ENCODE assay signal across 30 mouse cellular contexts in genomic region chr9:121614241-121614757, GRCm38 (mm10). TPM values are rescaled to one million over a fixed set of nuclear protein-coding genes. Genes with fewer than 3 reads are reported as not detected.
DNase-seq lines count a peak whose midpoint lies in the region; ATAC-seq lines count a peak whose summit lies in the region.
"Had no signal": no experiment of that assay in that cellular context is flagged by ENCODE, and none has a peak within 500 bp of the region (broad histone marks: within the 10 kb centered on the region; RNA-seq: fewer than 3 reads in every experiment).

No protein-coding gene starts in this region.

- no peaks in the 10 kb centered on the region for H3K36me3 ChIP-seq in midbrain, embryonic 11.5 days (ENCODE audit: control insufficient read depth, insufficient read depth, low read length)
- H3K36me3 ChIP-seq in midbrain, embryonic 16.5 days (ENCODE audit: control insufficient read depth, insufficient read depth, low read length) = no peaks in the 10 kb centered on the region
- H3K36me3 ChIP-seq: embryonic facial prominence, embryonic 12.5 days; embryonic facial prominence, embryonic 15.5 days; forebrain, embryonic 12.5 days; forebrain, embryonic 15.5 days; G1E; heart, embryonic 13.5 days; hindbrain, embryonic 12.5 days; hindbrain, embryonic 15.5 days; intestine, embryonic 15.5 days had no signal

- no peak overlapping the region for H3K4me3 ChIP-seq in midbrain, embryonic 11.5 days (ENCODE audit: low read depth, low read length)
- no peak overlapping the region for H3K4me3 ChIP-seq in midbrain, embryonic 16.5 days (ENCODE audit: low read depth, low read length)
- H3K4me3 ChIP-seq: embryonic facial prominence, embryonic 12.5 days; embryonic facial prominence, embryonic 15.5 days; forebrain, embryonic 12.5 days; forebrain, embryonic 15.5 days; heart, embryonic 13.5 days; hindbrain, embryonic 12.5 days; hindbrain, embryonic 15.5 days; intestine, embryonic 15.5 days had no signal

- H3K27me3 ChIP-seq in midbrain, embryonic 11.5 days (ENCODE audit: control insufficient read depth, insufficient read depth, low read length) = no peaks in the 10 kb centered on the region
- H3K27me3 ChIP-seq in midbrain, embryonic 16.5 days (ENCODE audit: control insufficient read depth, insufficient read depth, low read depth, low read length) = no peaks in the 10 kb centered on the region
- H3K27me3 ChIP-seq: forebrain, embryonic 15.5 days; hindbrain, embryonic 15.5 days; intestine, embryonic 15.5 days had no signal

- no peak overlapping the region for H3K4me2 ChIP-seq in midbrain, embryonic 11.5 days
- H3K4me2 ChIP-seq in midbrain, embryonic 16.5 days (ENCODE audit: low read length) = no peak overlapping the region
- H3K4me2 ChIP-seq: embryonic facial prominence, embryonic 12.5 days; embryonic facial prominence, embryonic 15.5 days; forebrain, embryonic 12.5 days; forebrain, embryonic 15.5 days; heart, embryonic 13.5 days; hindbrain, embryonic 12.5 days; hindbrain, embryonic 15.5 days; intestine, embryonic 15.5 days had no signal

- H3K4me1 ChIP-seq in midbrain, embryonic 11.5 days (ENCODE audit: control insufficient read depth, insufficient read depth, low read length) = no peaks in the 10 kb centered on the region
- H3K4me1 ChIP-seq in midbrain, embryonic 16.5 days (ENCODE audit: control insufficient read depth, insufficient read depth, low read length) = no peaks in the 10 kb centered on the region
- H3K4me1 ChIP-seq: embryonic facial prominence, embryonic 12.5 days; embryonic facial prominence, embryonic 15.5 days; forebrain, embryonic 15.5 days; hindbrain, embryonic 15.5 days; intestine, embryonic 15.5 days had no signal

- ATAC-seq in midbrain, embryonic 11.5 days (ENCODE audit: low FRiP score) = no peak
- ATAC-seq in midbrain, embryonic 16.5 days = no peak
- ATAC-seq: forebrain, embryonic 15.5 days; intestine, embryonic 15.5 days; Patski had no signal

- DNase-seq in midbrain, embryonic 11.5 days (ENCODE audit: low spot score, missing footprints) = peak; percentile 69
- DNase-seq in R1 (ENCODE audit: low read depth, low spot score) = peak; percentile 48
- DNase-seq in fat pad, adult 2 months (ENCODE audit: extremely low read depth, low read depth, low spot score) = peak; percentile 74
- DNase-seq in right cerebral cortex, postnatal 36 days (ENCODE audit: low spot score in 2 of 2) = no peak
- DNase-seq in left cerebral cortex, adult 8-10 months (ENCODE audit: low spot score in 2 of 2) = no peak
- DNase-seq: adrenal gland, postnatal 10 days; adrenal gland, postnatal 36 days; B cell, adult 2 months; cerebellum, adult 18-20 months; cerebellum, adult 9-10 months; cerebellum, postnatal 14 days; gastrocnemius, postnatal 25 days; heart, adult 18-20 months; heart, postnatal 14 days; kidney, adult 11 months had no signal

- H3K9me3 ChIP-seq in midbrain, embryonic 11.5 days (ENCODE audit: control insufficient read depth, low read length) = no peaks in the 10 kb centered on the region
- H3K9me3 ChIP-seq in midbrain, embryonic 16.5 days (replicated peaks; ENCODE audit: control insufficient read depth, low read length, poor library complexity, severe bottlenecking) = no peaks in the 10 kb centered on the region
- H3K9me3 ChIP-seq: embryonic facial prominence, embryonic 15.5 days; forebrain, embryonic 12.5 days; forebrain, embryonic 15.5 days; G1E; hindbrain, embryonic 12.5 days; hindbrain, embryonic 15.5 days; intestine, embryonic 15.5 days had no signal

- no peak overlapping the region for H3K9ac ChIP-seq in midbrain, embryonic 11.5 days (ENCODE audit: low read length)
- no peak overlapping the region for H3K9ac ChIP-seq in midbrain, embryonic 16.5 days (ENCODE audit: low read depth, low read length)
- H3K9ac ChIP-seq: embryonic facial prominence, embryonic 12.5 days; embryonic facial prominence, embryonic 15.5 days; forebrain, embryonic 12.5 days; forebrain, embryonic 15.5 days; heart, embryonic 13.5 days; hindbrain, embryonic 12.5 days; hindbrain, embryonic 15.5 days; intestine, embryonic 15.5 days had no signal

- H3K27ac ChIP-seq in midbrain, embryonic 11.5 days (ENCODE audit: low read depth, low read length) = no peak overlapping the region
- H3K27ac ChIP-seq in midbrain, embryonic 16.5 days (ENCODE audit: low read length) = no peak overlapping the region
- H3K27ac ChIP-seq: embryonic facial prominence, embryonic 12.5 days; embryonic facial prominence, embryonic 15.5 days; forebrain, embryonic 12.5 days; forebrain, embryonic 15.5 days; heart, embryonic 13.5 days; hindbrain, embryonic 12.5 days; hindbrain, embryonic 15.5 days; intestine, embryonic 15.5 days had no signal

RNA-seq across cellular contexts. Expression of gene Lyzl4, which starts 27.6 kb away (rescaled TPM):
- polyA plus RNA-seq in midbrain, embryonic 11.5 days (2014; fragmentation: Nextera tagmentation; extraction: Ambion mirVana) = 0.22 TPM in 1 of 2 replicates, not detected in the other
- polyA plus RNA-seq in midbrain, embryonic 16.5 days (2015; fragmentation: Nextera tagmentation; extraction: Ambion mirVana) = not detected in 2 replicates
- total RNA-seq in left cerebral cortex, adult 8-10 months (2022) = 1 to 10 TPM; 1.2 to 4.4 (median 2.4) TPM
- total RNA-seq: adrenal gland, adult 18-20 months; adrenal gland, postnatal 36 days; CH12.LX; G1E; gastrocnemius, adult 8-10 months; gastrocnemius, postnatal 25 days; heart, adult 18-20 months; heart, postnatal 14 days; hematopoietic stem cell, adult 5-6 weeks had no signal
- polyA plus RNA-seq: forebrain, embryonic 12.5 days; forebrain, embryonic 15.5 days; G1E; heart, embryonic 13.5 days; hindbrain, embryonic 12.5 days; intestine, embryonic 15.5 days; Patski had no signal

RNA-seq across cellular contexts. Expression of gene Vipr1, which starts 28.2 kb away (rescaled TPM):
- 0.41 and 0.44 TPM in 2 replicates for polyA plus RNA-seq in midbrain, embryonic 11.5 days (2014; fragmentation: Nextera tagmentation; extraction: Ambion mirVana)
- 0.15 and 0.53 TPM in 2 replicates for polyA plus RNA-seq in midbrain, embryonic 16.5 days (2015; fragmentation: Nextera tagmentation; extraction: Ambion mirVana)
- 10 to 100 TPM; 20.8 to 23.8 (median 21.7) TPM for total RNA-seq in left cerebral cortex, adult 8-10 months (2022)
- polyA plus RNA-seq: G1E, Patski had no signal

Comparison
In these comparisons a context has a peak if more than half of its experiments do, and no peak if none do; other contexts are left out.
1. DNase-seq: peak in midbrain, embryonic 11.5 days (single experiment), R1 (single experiment) and fat pad, adult 2 months (single experiment); none in right cerebral cortex, postnatal 36 days (0 of 2) and left cerebral cortex, adult 8-10 months (0 of 2).